ENCODE assay signal across 9 mouse cellular contexts in the genomic region with DNA sequence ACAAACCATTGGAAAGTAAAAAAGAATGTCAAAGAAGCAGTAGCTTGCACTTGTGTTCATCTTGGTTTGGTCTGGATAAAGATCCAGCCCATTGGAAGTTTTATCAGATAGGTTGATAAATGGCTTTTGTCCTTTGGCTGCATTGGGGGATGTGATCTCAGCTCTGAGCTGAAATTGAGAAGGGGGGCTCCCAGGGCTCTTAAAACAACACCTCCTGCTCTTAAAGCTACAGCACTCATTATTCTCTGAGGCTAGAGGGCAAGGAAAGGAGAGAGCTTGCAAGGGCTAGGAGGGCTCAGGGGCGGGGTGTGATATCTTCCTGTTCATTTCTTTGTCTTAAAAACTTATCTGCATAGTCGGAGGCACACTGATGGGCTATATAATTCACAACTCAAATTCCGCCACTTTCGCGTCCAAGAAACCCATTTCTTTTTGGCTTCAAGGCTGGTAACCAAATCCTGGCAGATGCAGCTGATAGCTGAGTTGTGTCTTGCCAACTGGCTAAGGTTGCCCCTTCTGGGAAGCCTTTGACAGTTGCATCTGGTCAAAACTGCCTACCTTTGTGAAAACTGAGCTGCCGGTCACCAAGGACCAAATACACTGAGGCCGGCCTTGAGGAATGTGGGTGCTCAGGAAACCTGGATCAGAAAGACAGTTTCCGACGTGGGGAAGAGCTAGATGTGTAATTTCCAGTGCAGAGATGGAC. TPM values are rescaled to one million over a fixed set of nuclear protein-coding genes. Genes with fewer than 3 reads are reported as not detected.
DNase-seq lines count a peak whose midpoint lies in the region; ATAC-seq lines count a peak whose summit lies in the region.
"Had no signal": no experiment of that assay in that cellular context is flagged by ENCODE, and none has a peak within 500 bp of the region (broad histone marks: within the 10 kb centered on the region; RNA-seq: fewer than 3 reads in every experiment).

No protein-coding gene starts in this region.

- no peaks in the 10 kb centered on the region for H3K9me3 ChIP-seq in kidney, embryonic 14.5 days (ENCODE audit: control insufficient read depth, low read length)
- no peaks in the 10 kb centered on the region for H3K9me3 ChIP-seq in embryonic facial prominence, embryonic 11.5 days (replicated peaks; ENCODE audit: control insufficient read depth, low read length)
- H3K9me3 ChIP-seq in hindbrain, embryonic 12.5 days (replicated peaks): no peaks in the 10 kb centered on the region
- H3K9me3 ChIP-seq in midbrain, embryonic 15.5 days: no peaks in the 10 kb centered on the region

- H3K4me1 ChIP-seq in kidney, embryonic 14.5 days (ENCODE audit: control insufficient read depth, insufficient read depth, low read length): peaks cover 28% of the 10 kb centered on the region
- peaks cover 12% of the 10 kb centered on the region for H3K4me1 ChIP-seq in embryonic facial prominence, embryonic 11.5 days (ENCODE audit: control insufficient read depth, insufficient read depth, low read length)
- peaks cover 81% of the 10 kb centered on the region for H3K4me1 ChIP-seq in hindbrain, embryonic 12.5 days
- peaks cover 63% of the 10 kb centered on the region for H3K4me1 ChIP-seq in midbrain, embryonic 15.5 days

- DNase-seq in kidney, adult 18-20 months: no peak
- DNase-seq in embryonic facial prominence, embryonic 11.5 days (ENCODE audit: low spot score): peak; percentile 71
- no peak for DNase-seq in adrenal gland, adult 18-20 months (ENCODE audit: low spot score in 2 of 2)
- DNase-seq in right cerebral cortex, postnatal 36 days (ENCODE audit: low spot score in 2 of 2): no peak

- H3K4me3 ChIP-seq in kidney, embryonic 14.5 days (ENCODE audit: low read length): peak overlapping the region; percentile 91
- peak overlapping the region; percentile 76 for H3K4me3 ChIP-seq in embryonic facial prominence, embryonic 11.5 days (ENCODE audit: low read depth, low read length)
- peak overlapping the region; percentile 75 for H3K4me3 ChIP-seq in hindbrain, embryonic 12.5 days
- peak overlapping the region; percentile 62 for H3K4me3 ChIP-seq in midbrain, embryonic 15.5 days

- no peaks in the 10 kb centered on the region; the same call in 1 of the 2 replicates for H3K27me3 ChIP-seq in kidney, embryonic 14.5 days (ENCODE audit: control insufficient read depth, insufficient read depth, low read length)
- H3K27me3 ChIP-seq in embryonic facial prominence, embryonic 11.5 days (ENCODE audit: control insufficient read depth, insufficient read depth, low read length): no peaks in the 10 kb centered on the region
- no peaks in the 10 kb centered on the region for H3K27me3 ChIP-seq in hindbrain, embryonic 12.5 days
- H3K27me3 ChIP-seq in midbrain, embryonic 15.5 days (replicated peaks): no peaks in the 10 kb centered on the region

- no peak for ATAC-seq in kidney, embryonic 14.5 days (ENCODE audit: low FRiP score, low TSS enrichment)
- no peak for ATAC-seq in embryonic facial prominence, embryonic 11.5 days (replicated peaks; ENCODE audit: insufficient number of reproducible peaks, low FRiP score, low TSS enrichment, low read depth)
- ATAC-seq in hindbrain, embryonic 12.5 days (ENCODE audit: low FRiP score): no peak
- no peak for ATAC-seq in midbrain, embryonic 15.5 days (replicated peaks)
- ATAC-seq in megakaryocyte, adult 5-6 weeks (ENCODE audit: poor library complexity, severe bottlenecking): no peak

- H3K27ac ChIP-seq in kidney, embryonic 14.5 days (ENCODE audit: low read depth, low read length): no peak overlapping the region; the same call in 1 of the 2 replicates
- H3K27ac ChIP-seq in embryonic facial prominence, embryonic 11.5 days (replicated peaks; ENCODE audit: low read depth, low read length): no peak overlapping the region
- H3K27ac ChIP-seq in hindbrain, embryonic 12.5 days: peak overlapping the region; percentile 80
- H3K27ac ChIP-seq in midbrain, embryonic 15.5 days: peak overlapping the region; percentile 81
- H3K27ac ChIP-seq: macrophage had no signal

- peak overlapping the region; percentile 89 for H3K9ac ChIP-seq in kidney, embryonic 14.5 days (ENCODE audit: low read depth, low read length)
- H3K9ac ChIP-seq in embryonic facial prominence, embryonic 11.5 days (replicated peaks; ENCODE audit: low read length): peak overlapping the region; percentile 80
- H3K9ac ChIP-seq in hindbrain, embryonic 12.5 days: peak overlapping the region; percentile 95
- H3K9ac ChIP-seq in midbrain, embryonic 15.5 days: peak overlapping the region; percentile 28

- peak overlapping the region; percentile 84 for H3K4me2 ChIP-seq in kidney, embryonic 14.5 days (replicated peaks; ENCODE audit: low read depth, low read length)
- peak overlapping the region; percentile 53 for H3K4me2 ChIP-seq in embryonic facial prominence, embryonic 11.5 days (ENCODE audit: low read depth, low read length)
- peak overlapping the region; percentile 80 for H3K4me2 ChIP-seq in hindbrain, embryonic 12.5 days (replicated peaks)
- H3K4me2 ChIP-seq in midbrain, embryonic 15.5 days: peak overlapping the region; percentile 86

- H3K36me3 ChIP-seq in kidney, embryonic 14.5 days (ENCODE audit: control insufficient read depth, insufficient read depth, low read length): no peaks in the 10 kb centered on the region
- no peaks in the 10 kb centered on the region for H3K36me3 ChIP-seq in embryonic facial prominence, embryonic 11.5 days (replicated peaks; ENCODE audit: control insufficient read depth, insufficient read depth, low read depth, low read length)
- peaks cover 3% of the 10 kb centered on the region for H3K36me3 ChIP-seq in hindbrain, embryonic 12.5 days
- no peaks in the 10 kb centered on the region for H3K36me3 ChIP-seq in midbrain, embryonic 15.5 days (replicated peaks)

- 13% methylated on average over 9 of the region's 9 CpGs for WGBS in kidney, embryonic 14.5 days
- 26% methylated on average over 9 of the region's 9 CpGs for WGBS in embryonic facial prominence, embryonic 11.5 days
- WGBS in hindbrain, embryonic 12.5 days: 32% methylated on average over 9 of the region's 9 CpGs
- 30% methylated on average over 9 of the region's 9 CpGs for WGBS in midbrain, embryonic 15.5 days

RNA-seq across cellular contexts. Expression of gene Rgma, which starts 18.2 kb away (rescaled TPM):
- 17.3 and 18.7 TPM in 2 replicates for polyA plus RNA-seq in kidney, embryonic 14.5 days (2014; fragmentation: Nextera tagmentation; extraction: Ambion mirVana)
- 15.9 and 21.7 TPM in 2 replicates for polyA plus RNA-seq in embryonic facial prominence, embryonic 11.5 days (2014; fragmentation: Nextera tagmentation; extraction: Ambion mirVana)
- 55.3 and 55.7 TPM in 2 replicates for polyA plus RNA-seq in hindbrain, embryonic 12.5 days (2016; fragmentation: Nextera tagmentation; extraction: Ambion mirVana)
- 46.6 and 50.4 TPM in 2 replicates for polyA plus RNA-seq in midbrain, embryonic 15.5 days (2015; fragmentation: Nextera tagmentation; extraction: Ambion mirVana)
- total RNA-seq in adrenal gland, adult 18-20 months (2021): 10 to 100 TPM in 1 of 2 experiments, 1 to 10 TPM in 1; 8.1 to 12.1 TPM
- total RNA-seq in megakaryocyte, adult 5-6 weeks (2015): not detected in 2 replicates
- not detected in 2 replicates for total RNA-seq in megakaryocyte, adult 5-6 weeks (2017)
- polyA plus RNA-seq: macrophage had no signal

Comparison
In these comparisons a context has a peak if more than half of its experiments do, and no peak if none do; other contexts are left out.
1. H3K27ac ChIP-seq: peak in hindbrain, embryonic 12.5 days (single experiment) and midbrain, embryonic 15.5 days (single experiment); none in kidney, embryonic 14.5 days (single experiment) and embryonic facial prominence, embryonic 11.5 days (single experiment).
2. H3K9ac ChIP-seq: peak in every context shown above with its lines; median percentile 95 in hindbrain, embryonic 12.5 days; 89 in kidney, embryonic 14.5 days; 80 in embryonic facial prominence, embryonic 11.5 days; 28 in midbrain, embryonic 15.5 days.
3. Peak in every context shown above with its lines, with median percentiles within 50 percentile points of each other: H3K4me2 ChIP-seq and H3K4me3 ChIP-seq.